Mouse (Mus musculus) hematopoietic stem cell, adult 5-6 weeks (primary cell): Measurements from ENCODE around the gene Adamtsl1. TPM values are rescaled to one million over a fixed set of nuclear protein-coding genes. Genes with fewer than 3 reads are reported as not detected.

Experiments used
- ATAC-seq, 2 experiments: fragments of 125-278 bp in 1 of 2; replicated peaks in 1 of 2; 2 replicates each; pipeline ENCODE4 v1.8.0; 2016 to 2017; ENCODE audit warnings: inconsistent platforms in 2 of 2, mild to moderate bottlenecking in 2 of 2, moderate number of reproducible peaks in 2 of 2, low read depth in 1 of 2, moderate TSS enrichment in 1 of 2; ENCODE audit not compliant: low FRiP score in 2 of 2, poor library complexity in 2 of 2, severe bottlenecking in 2 of 2, insufficient read depth in 1 of 2, low TSS enrichment in 1 of 2
- total RNA-seq: library from RNA; stranded (forward); fragments of 172-1452, 232-1000 nt; gene quantifications from 2 replicates; pipeline ENCODE4 v1.2.3, GENCODE M21; 2017

The Adamtsl1 gene
- total RNA-seq, 1 experiment from 2014 or later, result not detected

GRCm38 (mm10) chr4:86289511-86290273, 775.7 kb downstream of the Adamtsl1 start:
- ATAC-seq, result no peak

DNA sequence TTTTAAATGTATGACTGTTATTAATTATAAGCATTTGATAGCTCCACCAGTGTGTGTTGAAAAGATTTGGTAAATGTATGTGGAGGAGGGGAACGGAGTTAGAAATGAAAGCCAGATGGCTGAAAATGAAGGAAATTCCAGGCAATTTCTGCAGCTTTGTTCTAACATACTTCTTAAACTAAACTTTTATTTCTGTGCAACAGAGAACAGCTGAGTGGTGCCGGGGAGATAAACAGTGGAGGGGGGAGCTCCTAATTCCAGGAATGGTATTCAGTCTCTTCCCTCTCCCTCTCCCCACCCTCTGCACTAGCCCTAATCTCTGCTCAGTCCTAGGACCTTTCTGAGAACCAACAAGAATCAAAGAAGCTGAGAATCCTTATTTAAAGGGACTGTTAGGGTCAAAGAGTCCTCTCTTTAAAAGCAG, 780.9 kb downstream of the Adamtsl1 start:
- ATAC-seq, result no peak

DNA sequence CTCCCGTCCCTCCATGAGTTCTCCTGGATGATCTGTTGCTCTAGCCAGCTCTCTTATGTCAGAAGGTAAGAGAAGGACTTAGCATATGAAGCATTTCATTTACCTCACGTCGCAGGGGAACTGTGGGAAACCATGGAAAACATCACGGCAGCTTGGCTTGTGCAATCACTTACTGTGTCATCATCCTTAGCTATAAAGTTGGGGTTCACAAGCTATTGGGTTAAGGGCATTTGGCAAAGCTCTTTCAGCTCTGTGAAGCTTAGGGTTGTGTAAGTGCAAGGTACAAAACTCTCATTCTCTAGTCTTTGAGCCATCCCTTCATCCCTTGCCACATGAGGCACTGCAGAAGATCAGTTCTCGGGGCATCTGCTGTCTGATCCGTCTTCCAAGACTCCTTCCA, 787.5 kb downstream of the Adamtsl1 start:
- ATAC-seq, result no peak

- ATAC-seq, result no peak
Measured at GRCm38 (mm10) chr4:86302095-86302494, 788.1 kb downstream of the Adamtsl1 start.

DNA sequence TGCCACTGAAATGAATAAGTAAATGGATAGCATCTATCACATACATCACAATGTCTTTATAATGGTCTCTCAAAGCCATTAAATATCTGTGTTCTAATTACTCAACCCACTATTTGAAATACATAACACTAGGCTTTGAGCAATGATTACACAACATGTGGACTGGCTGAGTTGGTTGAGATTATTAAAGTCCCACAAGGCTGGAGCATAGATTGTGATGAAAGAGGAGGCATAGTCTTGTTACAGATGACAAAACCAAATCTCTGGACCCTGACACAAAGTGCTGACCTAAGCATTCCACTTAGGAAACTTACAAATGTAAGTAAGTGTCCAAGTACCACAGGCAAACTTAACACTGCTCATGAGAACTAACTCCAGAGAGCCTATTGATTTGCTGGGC, 792.8 kb downstream of the Adamtsl1 start:
- ATAC-seq, result no peak

GRCm38 (mm10) chr4:86309178-86309577, 795.2 kb downstream of the Adamtsl1 start:
- ATAC-seq, result no peak

DNA sequence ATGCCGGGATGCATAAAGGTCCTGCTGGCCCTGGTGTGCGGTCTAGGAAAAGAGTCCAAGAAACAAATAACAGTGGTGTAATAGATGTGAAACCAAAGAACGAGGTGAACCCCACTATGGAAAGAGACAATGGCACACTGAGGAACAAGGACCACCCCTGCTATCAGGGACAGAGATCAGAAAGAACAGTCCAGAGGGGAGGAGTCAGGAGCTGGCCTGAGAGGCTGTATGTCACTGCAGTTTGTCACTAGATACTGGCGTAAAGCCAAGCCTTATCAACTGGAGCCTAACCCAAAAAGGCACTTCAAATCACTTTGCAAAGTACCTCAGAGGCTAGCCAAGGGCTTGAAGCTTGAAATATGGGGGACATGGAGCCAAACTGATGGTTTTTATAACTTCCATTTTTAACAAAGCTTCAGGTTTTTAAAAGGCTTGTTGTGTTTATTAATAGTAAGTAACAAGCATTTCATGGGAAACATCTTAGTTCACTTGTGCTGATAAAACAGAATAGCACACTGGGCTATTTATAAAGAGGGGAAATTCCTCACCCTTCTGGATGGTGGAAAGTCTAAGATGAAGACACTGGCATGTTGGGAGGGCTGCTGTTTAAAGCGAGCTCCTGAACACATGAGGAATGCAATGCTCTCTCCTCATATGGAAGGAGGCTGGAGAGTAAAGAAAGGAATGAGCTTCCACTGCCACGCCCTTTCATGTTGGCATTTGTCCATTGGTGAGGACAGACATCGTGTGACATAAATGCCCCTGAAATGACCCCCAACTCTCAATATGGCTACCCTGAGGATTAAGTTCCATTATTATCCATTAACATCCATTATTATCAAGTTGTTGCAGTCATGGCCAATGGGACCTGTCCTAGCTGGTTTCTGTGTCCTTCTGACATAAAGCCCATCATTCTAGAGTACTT, 797.1 kb downstream of the Adamtsl1 start:
- no peak for ATAC-seq

DNA sequence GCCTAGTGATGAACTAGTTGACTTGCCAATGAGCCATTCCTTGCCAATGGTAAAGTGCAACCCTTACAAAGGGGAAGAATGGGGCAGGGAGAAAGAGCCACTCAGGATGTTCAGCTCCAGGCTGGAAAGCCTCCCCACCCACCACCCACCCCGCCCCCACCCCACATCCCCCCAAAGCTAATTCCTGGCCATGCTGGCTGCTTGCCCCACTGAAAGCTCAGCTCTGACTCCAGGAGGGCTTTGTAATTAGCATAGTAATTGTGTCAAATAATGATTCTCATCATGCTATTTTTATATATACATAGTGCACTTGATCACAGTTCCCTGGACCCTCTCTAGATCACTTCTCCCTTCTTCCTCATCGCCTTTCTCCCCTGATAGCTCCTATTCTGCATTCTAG, 798.4 kb downstream of the Adamtsl1 start:
- no peak for ATAC-seq

DNA sequence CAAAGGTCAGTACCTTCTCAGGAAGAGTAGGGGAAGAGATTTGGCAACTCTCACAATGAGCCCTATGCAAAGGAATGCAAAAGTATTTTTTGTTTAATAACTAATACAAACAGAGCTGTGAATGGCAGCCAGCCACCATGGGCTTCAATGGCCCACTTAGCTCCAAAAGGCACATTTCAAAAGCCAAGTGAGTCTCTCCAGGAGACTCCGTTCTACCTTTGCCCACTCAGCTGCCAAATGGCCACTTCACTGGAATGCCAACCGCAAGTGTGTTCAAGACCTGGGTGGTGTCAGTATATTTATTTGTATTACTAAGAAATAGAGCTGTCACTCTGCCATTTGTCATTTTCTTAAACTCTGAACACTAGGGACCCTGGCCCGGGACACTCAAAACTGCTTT, 800.5 kb downstream of the Adamtsl1 start:
- no peak for ATAC-seq

DNA sequence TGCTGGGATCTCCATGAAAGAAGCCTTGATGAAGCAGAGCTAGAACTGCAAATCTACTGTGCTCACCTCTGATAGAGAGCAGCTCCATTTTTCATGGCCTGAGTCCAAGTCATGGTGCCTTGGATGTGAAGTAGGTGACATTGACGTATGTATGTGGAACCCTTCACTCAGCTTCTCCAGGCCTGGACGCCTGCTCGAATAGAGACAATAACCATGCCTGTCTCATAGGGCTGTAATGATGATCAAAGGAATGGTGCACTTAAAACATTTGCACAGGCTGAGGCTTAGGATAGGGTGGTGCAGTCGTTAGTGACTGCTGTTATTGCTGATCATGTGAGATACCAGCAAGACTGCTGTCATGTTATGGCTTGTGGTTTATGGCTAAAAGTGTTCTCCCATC, 801.1 kb downstream of the Adamtsl1 start:
- no peak for ATAC-seq

DNA sequence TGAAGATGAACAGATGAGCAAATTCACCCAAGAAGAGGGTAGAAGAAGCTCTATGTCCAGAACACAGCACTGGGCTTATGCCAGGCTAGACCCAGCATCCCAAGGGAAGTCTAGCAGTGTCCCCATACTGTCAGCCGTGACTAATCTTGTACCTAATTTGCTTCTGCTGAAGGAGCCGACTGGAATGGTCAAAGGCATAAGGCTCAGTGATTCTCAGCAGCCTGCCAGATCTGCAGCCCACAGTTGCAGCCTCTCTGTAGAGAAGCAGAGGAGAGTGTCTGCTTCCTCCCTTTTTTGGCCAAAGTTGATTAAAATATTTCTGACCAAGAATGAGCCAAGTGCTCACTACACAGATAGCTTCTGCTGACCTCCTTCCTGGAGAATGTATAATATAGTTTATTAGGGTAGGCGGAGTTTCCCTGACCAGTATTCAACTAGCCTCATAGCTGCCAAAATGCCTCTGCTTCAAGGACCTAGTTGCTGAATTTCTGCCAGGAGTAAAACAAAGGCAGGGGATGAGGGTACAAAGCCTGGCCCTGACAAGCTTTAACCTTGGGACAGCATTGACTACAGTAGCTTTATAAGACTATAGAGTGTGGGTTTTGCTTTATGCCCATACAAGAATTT, 804.1 kb downstream of the Adamtsl1 start:
- no peak for ATAC-seq

DNA sequence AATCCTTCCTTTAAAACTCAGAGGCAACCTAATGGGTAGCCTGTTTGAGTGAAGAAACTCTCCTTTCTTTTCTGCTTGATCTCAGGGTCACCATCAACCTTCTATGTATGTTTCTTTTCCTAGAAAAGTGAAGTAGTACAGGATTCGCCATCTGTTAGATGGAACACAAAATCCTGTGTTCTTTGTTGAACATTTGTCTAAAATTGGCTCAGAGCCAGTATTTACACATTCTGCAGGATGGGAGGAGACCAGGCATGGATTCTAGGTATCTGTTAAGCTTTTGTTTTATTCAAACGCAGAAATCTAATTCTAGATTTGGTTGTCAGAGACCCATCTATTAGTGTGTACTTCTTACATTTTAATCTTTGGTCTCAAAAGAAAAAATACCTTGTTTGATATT, 811.4 kb downstream of the Adamtsl1 start:
- ATAC-seq, result no peak

GRCm38 (mm10) chr4:86326003-86326402, 812.0 kb downstream of the Adamtsl1 start:
- ATAC-seq, result no peak

DNA sequence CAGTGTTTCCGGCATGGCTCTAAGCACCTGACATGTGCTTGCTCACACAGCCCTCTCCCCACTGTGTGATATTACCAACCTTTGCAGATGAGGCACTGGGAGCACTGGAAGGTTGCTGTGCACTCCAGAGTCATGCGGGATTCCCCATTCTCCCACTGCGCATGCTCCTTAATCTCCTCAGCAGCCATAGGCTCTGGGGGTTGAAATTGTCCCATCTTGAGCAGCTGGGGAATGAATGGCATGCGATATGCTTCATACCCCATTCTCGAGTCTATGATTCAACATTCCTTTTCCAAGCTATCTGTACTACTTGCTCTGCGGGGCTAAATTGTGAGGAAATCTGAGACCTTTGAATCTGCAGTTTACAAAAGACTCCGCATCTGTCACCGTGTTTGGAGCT, 812.7 kb downstream of the Adamtsl1 start:
- no peak for ATAC-seq

DNA sequence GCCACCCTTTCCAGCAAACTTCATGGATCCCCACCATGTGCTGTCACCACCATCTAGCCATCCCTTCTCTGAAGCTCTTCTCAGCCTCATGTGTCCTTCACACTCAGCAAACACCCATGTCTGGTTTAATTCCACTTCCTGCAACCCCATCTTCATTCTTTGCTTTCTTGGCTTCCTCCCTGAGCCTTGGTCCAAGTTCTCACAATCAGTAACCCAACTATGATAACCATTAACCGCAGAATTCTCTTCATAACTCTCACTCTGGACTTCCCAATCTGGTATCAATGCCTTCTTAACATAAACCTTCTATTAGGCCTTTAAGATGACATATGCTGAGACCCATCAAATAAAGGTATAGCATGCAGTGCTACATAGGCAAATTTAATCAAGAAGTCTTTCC, 815.5 kb downstream of the Adamtsl1 start:
- no peak for ATAC-seq

DNA sequence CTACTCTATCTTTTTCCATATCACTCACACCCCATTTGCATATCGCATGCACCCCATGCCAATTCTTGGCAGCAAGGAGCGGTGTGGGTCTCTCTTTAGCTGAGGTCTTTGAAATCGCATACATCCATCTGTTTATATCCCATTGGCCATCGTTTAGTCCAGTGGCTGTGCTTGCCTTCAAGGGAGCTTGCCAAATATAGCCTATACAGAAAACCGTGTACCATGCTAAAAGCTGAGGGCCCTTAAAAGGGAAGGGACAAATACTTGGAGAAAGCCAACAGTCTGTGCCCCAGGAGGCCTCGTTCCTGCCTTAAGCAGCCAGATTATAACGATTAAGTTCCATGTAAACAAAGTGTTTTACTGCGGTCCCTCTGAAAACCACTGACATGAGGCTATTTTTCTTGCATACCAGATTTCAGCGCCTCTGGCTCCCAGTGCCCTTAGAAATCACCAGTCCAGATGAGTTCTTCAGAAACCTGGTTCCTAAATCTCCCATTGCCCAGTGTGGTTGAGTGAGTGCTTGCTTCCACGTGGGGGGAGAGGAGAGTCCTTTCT, 822.0 kb downstream of the Adamtsl1 start:
- ATAC-seq, result no peak

- no peak for ATAC-seq
Measured at GRCm38 (mm10) chr4:86337216-86337765, 823.3 kb downstream of the Adamtsl1 start.
